Mouse (Mus musculus): ENCODE measurements around the gene Gpr153. TPM values are rescaled to one million over a fixed set of nuclear protein-coding genes. Genes with fewer than 3 reads are reported as not detected.

The Gpr153 gene
- polyA plus RNA-seq, 1 experiment from 2014 or later, result 6.9 TPM

- TF ChIP-seq CTCF (IDR thresholded peaks at IDR 0.05; ENCODE audit: low read depth), result no peak
- H3K9ac ChIP-seq (ENCODE audit: low read length), result no peak overlapping the region
- H3K9me3 ChIP-seq (ENCODE audit: control insufficient read depth, low read length), result no peaks in the 10 kb centered on the region
- H3K4me2 ChIP-seq (replicated peaks; ENCODE audit: low read depth), result no peak overlapping the region
- ATAC-seq (ENCODE audit: low FRiP score, low TSS enrichment) (no peak), DNase-seq (ENCODE audit: low spot score) (no peak)
- WGBS, result 47% methylated on average over 5 of the region's 5 CpGs
- 0 out of 2 replicates have a peak, but pooled peaks cover 3% of the 10 kb centered on the region for H3K4me1 ChIP-seq (replicated peaks; ENCODE audit: control insufficient read depth, insufficient read depth)
- H3K36me3 ChIP-seq (ENCODE audit: control insufficient read depth, insufficient read depth, low read length), result no peaks in the 10 kb centered on the region; the same call in 1 of the 2 replicates
- H3K27ac ChIP-seq (replicated peaks), result no peak overlapping the region
- no peaks in the 10 kb centered on the region for H3K27me3 ChIP-seq (ENCODE audit: control insufficient read depth, insufficient read depth, low read length)
- H3K4me3 ChIP-seq (ENCODE audit: low read depth, low read length), result no peak overlapping the region
Measured at GRCm38 (mm10) chr4:152265791-152266190, 8.2 kb upstream of the Gpr153 start.

GRCm38 (mm10) chr4:152266236-152266895 lies 7.7 kb upstream of the Gpr153 start:
- DNase-seq (ENCODE audit: low spot score) (no peak), ATAC-seq (ENCODE audit: low FRiP score, low TSS enrichment) (no peak)
- TF ChIP-seq EP300 (optimal IDR thresholded peaks at IDR 0.05) (no peak), CTCF (IDR thresholded peaks at IDR 0.05; ENCODE audit: low read depth) (no peak)
- no peak overlapping the region for H3K27ac ChIP-seq (replicated peaks)
- H3K36me3 ChIP-seq (ENCODE audit: control insufficient read depth, insufficient read depth, low read length), result no peaks in the 10 kb centered on the region
- no peak overlapping the region for H3K4me3 ChIP-seq (ENCODE audit: low read depth, low read length)
- H3K27me3 ChIP-seq (ENCODE audit: control insufficient read depth, insufficient read depth, low read length), result no peaks in the 10 kb centered on the region
- H3K9ac ChIP-seq (ENCODE audit: low read length), result no peak overlapping the region
- WGBS, result 49% methylated on average over 10 of the region's 10 CpGs
- H3K4me2 ChIP-seq (replicated peaks; ENCODE audit: low read depth), result no peak overlapping the region
- H3K4me1 ChIP-seq (replicated peaks; ENCODE audit: control insufficient read depth, insufficient read depth), result 0 out of 2 replicates have a peak, but pooled peaks cover 3% of the 10 kb centered on the region
- H3K9me3 ChIP-seq (ENCODE audit: control insufficient read depth, low read length), result no peaks in the 10 kb centered on the region

GRCm38 (mm10) chr4:152267748-152268369 lies 6.2 kb upstream of the Gpr153 start:
- Histone ChIP-seq H3K27ac (replicated peaks) (no peak overlapping the region), H3K4me1 (replicated peaks; ENCODE audit: control insufficient read depth, insufficient read depth) (peaks cover 3% of the 10 kb centered on the region; the same call in 1 of the 2 replicates), H3K9me3 (ENCODE audit: control insufficient read depth, low read length) (no peaks in the 10 kb centered on the region)

GRCm38 (mm10) chr4:152269967-152270366 lies 4.1 kb upstream of the Gpr153 start:
- Histone ChIP-seq H3K4me1 (replicated peaks; ENCODE audit: control insufficient read depth, insufficient read depth) (no peaks in the 10 kb centered on the region; the same call in none of the 2 replicates), H3K27ac (replicated peaks) (no peak overlapping the region), H3K4me2 (replicated peaks; ENCODE audit: low read depth) (no peak overlapping the region), H3K4me3 (ENCODE audit: low read depth, low read length) (no peak overlapping the region), H3K9me3 (ENCODE audit: control insufficient read depth, low read length) (no peaks in the 10 kb centered on the region), H3K36me3 (ENCODE audit: control insufficient read depth, insufficient read depth, low read length) (no peaks in the 10 kb centered on the region), H3K27me3 (ENCODE audit: control insufficient read depth, insufficient read depth, low read length) (no peaks in the 10 kb centered on the region), H3K9ac (ENCODE audit: low read length) (no peak overlapping the region)
- WGBS, result 90% methylated on average over 13 of the region's 13 CpGs
- DNase-seq (ENCODE audit: low spot score) (no peak), ATAC-seq (ENCODE audit: low FRiP score, low TSS enrichment) (no peak)
- TF ChIP-seq EP300 (optimal IDR thresholded peaks at IDR 0.05) (no peak), CTCF (IDR thresholded peaks at IDR 0.05; ENCODE audit: low read depth) (no peak)

More at GRCm38 (mm10) chr4:152267748-152268369, 6.2 kb upstream of the Gpr153 start:
- Histone ChIP-seq H3K9ac (ENCODE audit: low read length) (no peak overlapping the region), H3K4me2 (replicated peaks; ENCODE audit: low read depth) (no peak overlapping the region), H3K36me3 (ENCODE audit: control insufficient read depth, insufficient read depth, low read length) (no peaks in the 10 kb centered on the region), H3K27me3 (ENCODE audit: control insufficient read depth, insufficient read depth, low read length) (no peaks in the 10 kb centered on the region), H3K4me3 (ENCODE audit: low read depth, low read length) (no peak overlapping the region)
- no peak for TF ChIP-seq CTCF (IDR thresholded peaks at IDR 0.05; ENCODE audit: low read depth)
- no peak for TF ChIP-seq EP300 (optimal IDR thresholded peaks at IDR 0.05)
- DNase-seq (ENCODE audit: low spot score) (no peak), ATAC-seq (ENCODE audit: low FRiP score, low TSS enrichment) (no peak)
- WGBS, result 57% methylated on average over 13 of the region's 13 CpGs

GRCm38 (mm10) chr4:152270599-152270998 lies 3.4 kb upstream of the Gpr153 start:
- no peak overlapping the region for H3K9ac ChIP-seq (ENCODE audit: low read length)
- no peaks in the 10 kb centered on the region for H3K36me3 ChIP-seq (ENCODE audit: control insufficient read depth, insufficient read depth, low read length)
- no peaks in the 10 kb centered on the region; the same call in none of the 2 replicates for H3K4me1 ChIP-seq (replicated peaks; ENCODE audit: control insufficient read depth, insufficient read depth)
- TF ChIP-seq CTCF (IDR thresholded peaks at IDR 0.05; ENCODE audit: low read depth) (no peak), EP300 (optimal IDR thresholded peaks at IDR 0.05) (no peak)
- ATAC-seq (ENCODE audit: low FRiP score, low TSS enrichment) (no peak), DNase-seq (ENCODE audit: low spot score) (no peak)
- WGBS, result 86% methylated on average over 9 of the region's 9 CpGs
- H3K4me2 ChIP-seq (replicated peaks; ENCODE audit: low read depth), result no peak overlapping the region
- H3K4me3 ChIP-seq (ENCODE audit: low read depth, low read length), result no peak overlapping the region
- no peaks in the 10 kb centered on the region for H3K27me3 ChIP-seq (ENCODE audit: control insufficient read depth, insufficient read depth, low read length)
- H3K27ac ChIP-seq (replicated peaks), result no peak overlapping the region
- no peaks in the 10 kb centered on the region for H3K9me3 ChIP-seq (ENCODE audit: control insufficient read depth, low read length)

- 93% methylated on average over 11 of the region's 11 CpGs for WGBS
- Histone ChIP-seq H3K4me1 (replicated peaks; ENCODE audit: control insufficient read depth, insufficient read depth) (no peaks in the 10 kb centered on the region; the same call in none of the 2 replicates), H3K27me3 (ENCODE audit: control insufficient read depth, insufficient read depth, low read length) (no peaks in the 10 kb centered on the region), H3K9me3 (ENCODE audit: control insufficient read depth, low read length) (no peaks in the 10 kb centered on the region), H3K4me2 (replicated peaks; ENCODE audit: low read depth) (no peak overlapping the region), H3K36me3 (ENCODE audit: control insufficient read depth, insufficient read depth, low read length) (no peaks in the 10 kb centered on the region), H3K4me3 (ENCODE audit: low read depth, low read length) (no peak overlapping the region), H3K9ac (ENCODE audit: low read length) (no peak overlapping the region), H3K27ac (replicated peaks) (no peak overlapping the region)
- ATAC-seq (ENCODE audit: low FRiP score, low TSS enrichment) (no peak), DNase-seq (ENCODE audit: low spot score) (no peak)
- TF ChIP-seq CTCF (IDR thresholded peaks at IDR 0.05; ENCODE audit: low read depth) (no peak), EP300 (optimal IDR thresholded peaks at IDR 0.05) (no peak)
Measured at GRCm38 (mm10) chr4:152271334-152271733, 2.7 kb upstream of the Gpr153 start.
